Mouse (Mus musculus) small intestine, adult 2 months (tissue): ENCODE data around the gene Ntpcr. TPM values are rescaled to one million over a fixed set of nuclear protein-coding genes. Genes with fewer than 3 reads are reported as not detected.
A peak's percentile ranks its signal among the peaks of the same experiment; 100 is the strongest.

ENCODE experiments used
- H3K27ac ChIP-seq: fragments of 200-500 bp; 2 replicates; pipeline ENCODE4 v1.5.1; 2012; ENCODE audit warnings: low read depth, low read length, control low read depth, inconsistent platforms; ENCODE audit not compliant: insufficient read depth
- H3K27me3 ChIP-seq: fragments of 200-500 bp; 2 replicates; pipeline ENCODE4 v1.6.1; 2012; ENCODE audit warnings: mild to moderate bottlenecking, moderate library complexity, low read length, inconsistent platforms; ENCODE audit not compliant: control insufficient read depth, insufficient read depth
- H3K36me3 ChIP-seq: fragments of 200-500 bp; 2 replicates; pipeline ENCODE4 v1.6.1; 2012; ENCODE audit warnings: mild to moderate bottlenecking, low read length, control low read depth, inconsistent platforms; ENCODE audit not compliant: control insufficient read depth, insufficient read depth
- H3K4me1 ChIP-seq: fragments of 200-500 bp; 2 replicates; pipeline ENCODE4 v1.6.1; 2012; ENCODE audit warnings: low read length, inconsistent platforms, mixed read lengths; ENCODE audit not compliant: control insufficient read depth, insufficient read depth, insufficient read length
- H3K4me3 ChIP-seq: fragments of 200-500 bp; 2 replicates; pipeline ENCODE4 v1.5.1; 2012; ENCODE audit warnings: low read depth, mild to moderate bottlenecking, control low read depth, inconsistent platforms, low read length, moderate library complexity
- CTCF ChIP-seq: fragments of 200-500 bp; IDR thresholded peaks from 2 replicates; pipeline ENCODE4 v1.5.1; 2012; ENCODE audit warnings: low read depth, mild to moderate bottlenecking, control low read depth, inconsistent platforms, low read length, moderate library complexity, mixed read lengths; ENCODE audit not compliant: insufficient replicate concordance, insufficient read length; ENCODE audit errors: extremely low read depth
- POLR2A ChIP-seq: fragments of 200-500 bp; IDR thresholded peaks from 2 replicates; pipeline ENCODE4 v1.6.1; 2012; ENCODE audit warnings: low read depth, mild to moderate bottlenecking, control low read depth, inconsistent platforms, low read length, moderate library complexity
- WGBS: fragments of 180-500 bp; shearing (Covaris S2); methylation state at CpG from one replicate; pipeline ENCODE4 v1.1.7; 2018; 5-methylcytosine and 5-hydroxymethylcytosine counted together
- polyA plus RNA-seq: library from polyadenylated mRNA; depleted of rRNA; stranded (reverse); fragments of >200 nt; gene quantifications from 2 replicates; pipeline ENCODE4 v1.2.3, GENCODE M21; 2012; rRNA removed

Ntpcr gene
- 11.7 and 18.9 TPM in 2 replicates for polyA plus RNA-seq

GRCm38 (mm10) chr8:125729746-125730145 is at the start of gene Ntpcr:
Gene Ntpcr, plus strand, starts transcription at chr8:125729963.
- 78% methylated on average over 7 of the region's 7 CpGs for WGBS
- H3K27ac ChIP-seq: no peak within 1 kb of the TSS
- TF ChIP-seq POLR2A: no peak
- no peak for TF ChIP-seq CTCF

GRCm38 (mm10) chr8:125680851-125681408 is 48.8 kb upstream of the Ntpcr start:
- Histone ChIP-seq H3K27me3 (no peaks in the 10 kb centered on the region), H3K36me3 (no peaks in the 10 kb centered on the region), H3K4me3 (no peak overlapping the region), H3K4me1 (no peaks in the 10 kb centered on the region), H3K27ac (no peak overlapping the region)
- TF ChIP-seq CTCF: no peak
- TF ChIP-seq POLR2A: no peak
- WGBS: 54% methylated on average over 8 of the region's 8 CpGs

More at GRCm38 (mm10) chr8:125729746-125730145, at the start of gene Ntpcr:
- Histone ChIP-seq H3K4me3 (peak within 1 kb of the TSS; percentile 42; the same call in 1 of the 2 replicates), H3K4me1 (peaks cover 4% of the 10 kb centered on the region; the same call in 1 of the 2 replicates), H3K36me3 (no peaks in the 10 kb centered on the region), H3K27me3 (no peaks in the 10 kb centered on the region)

GRCm38 (mm10) chr8:125685216-125685760 is 44.5 kb upstream of the Ntpcr start:
- TF ChIP-seq CTCF (no peak), POLR2A (no peak)
- 56% methylated on average over 6 of the region's 6 CpGs for WGBS

GRCm38 (mm10) chr8:125686221-125686865 is 43.4 kb upstream of the Ntpcr start:
- TF ChIP-seq CTCF (no peak), POLR2A (no peak)
- no peak overlapping the region for H3K27ac ChIP-seq
- H3K36me3 ChIP-seq: no peaks in the 10 kb centered on the region
- no peak overlapping the region for H3K4me3 ChIP-seq
- no peaks in the 10 kb centered on the region for H3K27me3 ChIP-seq
- WGBS: 62% methylated on average over 9 of the region's 9 CpGs
- no peaks in the 10 kb centered on the region for H3K4me1 ChIP-seq

More at GRCm38 (mm10) chr8:125685216-125685760, 44.5 kb upstream of the Ntpcr start:
- no peaks in the 10 kb centered on the region for H3K36me3 ChIP-seq
- no peak overlapping the region for H3K27ac ChIP-seq
- H3K4me1 ChIP-seq: no peaks in the 10 kb centered on the region
- H3K4me3 ChIP-seq: no peak overlapping the region
- no peaks in the 10 kb centered on the region for H3K27me3 ChIP-seq

DNA sequence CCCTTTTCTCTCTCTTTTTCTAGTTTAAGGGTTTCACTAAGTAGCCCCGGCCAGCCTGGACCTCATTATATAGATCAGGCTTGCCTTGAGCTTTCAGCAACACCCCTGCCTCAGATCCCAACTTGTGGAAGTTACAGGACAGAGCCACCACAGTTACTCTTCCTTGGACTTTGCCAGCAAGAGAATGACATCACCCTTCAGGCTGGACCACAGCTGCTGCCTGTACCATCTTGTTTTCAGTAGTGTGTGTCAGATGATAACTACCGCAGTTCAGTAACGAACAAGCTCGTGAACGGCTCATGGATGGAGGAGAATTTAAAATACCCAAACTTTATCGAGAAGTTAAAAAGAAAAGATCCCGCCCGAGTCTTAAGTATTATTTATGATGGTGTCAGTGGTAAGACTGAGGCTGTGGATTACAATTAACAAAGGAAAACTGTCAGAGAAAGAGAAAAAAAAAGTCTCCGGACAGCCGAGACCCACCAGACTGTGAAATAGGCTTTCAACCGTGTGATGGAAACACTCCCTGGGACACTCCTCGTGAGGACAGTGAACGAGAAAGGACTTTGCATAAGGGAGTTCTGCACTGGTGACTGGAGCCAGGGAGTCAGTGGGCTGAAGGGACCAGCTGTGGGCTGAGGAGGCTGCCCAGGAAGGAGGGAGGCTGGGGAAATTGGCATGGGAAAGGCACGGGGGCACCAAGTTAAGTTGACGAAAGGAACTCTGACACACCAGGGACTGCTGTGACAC is 39.4 kb upstream of the Ntpcr start:
- no peak for TF ChIP-seq CTCF
- TF ChIP-seq POLR2A: no peak
- H3K4me1 ChIP-seq: no peaks in the 10 kb centered on the region
- 80% methylated on average over 15 of the region's 15 CpGs for WGBS
- no peaks in the 10 kb centered on the region for H3K36me3 ChIP-seq
- no peaks in the 10 kb centered on the region for H3K27me3 ChIP-seq
- H3K27ac ChIP-seq: no peak overlapping the region
- H3K4me3 ChIP-seq: no peak overlapping the region

DNA sequence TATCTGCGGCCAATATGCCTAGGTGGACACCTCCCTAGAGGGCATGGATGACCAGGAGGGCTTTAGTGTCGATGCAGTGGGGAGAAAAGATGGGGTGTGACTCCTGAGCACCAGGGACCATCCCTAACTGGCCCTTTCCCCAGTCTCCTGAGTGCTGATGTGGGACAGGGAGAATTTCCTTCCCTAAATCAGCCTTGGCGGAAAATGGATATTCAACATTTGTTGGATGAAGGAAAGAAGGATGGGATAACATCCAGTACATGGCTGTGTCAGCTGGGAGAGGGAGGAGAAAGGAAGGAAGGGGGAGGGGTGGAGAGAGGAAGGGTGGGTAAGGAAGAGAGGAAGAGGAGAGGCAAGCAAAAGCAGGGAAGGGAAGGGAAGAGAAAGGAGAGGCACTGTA is 38.8 kb upstream of the Ntpcr start:
- 81% methylated on average over 3 of the region's 3 CpGs for WGBS
- no peaks in the 10 kb centered on the region for H3K27me3 ChIP-seq
- H3K4me3 ChIP-seq: no peak overlapping the region
- no peak for TF ChIP-seq POLR2A
- TF ChIP-seq CTCF: no peak
- H3K27ac ChIP-seq: no peak overlapping the region
- H3K36me3 ChIP-seq: no peaks in the 10 kb centered on the region
- H3K4me1 ChIP-seq: no peaks in the 10 kb centered on the region

GRCm38 (mm10) chr8:125692447-125692846 is 37.3 kb upstream of the Ntpcr start:
- 65% methylated on average over 5 of the region's 5 CpGs for WGBS
- H3K4me1 ChIP-seq: no peaks in the 10 kb centered on the region
- TF ChIP-seq CTCF (no peak), POLR2A (no peak)

More at GRCm38 (mm10) chr8:125692447-125692846, 37.3 kb upstream of the Ntpcr start:
- Histone ChIP-seq H3K4me3 (no peak overlapping the region), H3K36me3 (no peaks in the 10 kb centered on the region), H3K27me3 (no peaks in the 10 kb centered on the region), H3K27ac (no peak overlapping the region)
